Mouse (Mus musculus): ENCODE results near the gene Cacna2d1. TPM values are rescaled to one million over a fixed set of nuclear protein-coding genes. Genes with fewer than 3 reads are reported as not detected.
A peak's percentile ranks its signal among the peaks of the same experiment; 100 is the strongest.

Cacna2d1 gene
- polyA plus RNA-seq, 1 experiment from 2014 or later = 15.0 TPM

GRCm38 (mm10) chr5:15948290-15949037 is 14.0 kb downstream of the Cacna2d1 start:
- no peak overlapping the region for H3K4me3 ChIP-seq
- no peaks in the 10 kb centered on the region for H3K9me3 ChIP-seq
- 87% methylated on average over 6 of the region's 6 CpGs for WGBS
- H3K27me3 ChIP-seq (ENCODE audit: insufficient read depth, poor library complexity, severe bottlenecking) = peaks cover 29% of the 10 kb centered on the region
- no peak for DNase-seq (ENCODE audit: low spot score)
- no peaks in the 10 kb centered on the region for H3K36me3 ChIP-seq
- H3K27ac ChIP-seq = no peak overlapping the region
- no peaks in the 10 kb centered on the region for H3K4me1 ChIP-seq (replicated peaks)

GRCm38 (mm10) chr5:15959760-15960159 is 25.3 kb downstream of the Cacna2d1 start:
- peaks cover 17% of the 10 kb centered on the region for H3K27me3 ChIP-seq (ENCODE audit: insufficient read depth, poor library complexity, severe bottlenecking)
- H3K36me3 ChIP-seq = no peaks in the 10 kb centered on the region
- H3K27ac ChIP-seq = no peak overlapping the region
- no peaks in the 10 kb centered on the region for H3K9me3 ChIP-seq
- WGBS = 84% methylated on average over 1 of the region's 1 CpGs
- H3K4me3 ChIP-seq = no peak overlapping the region
- DNase-seq (ENCODE audit: low spot score) = no peak
- H3K4me1 ChIP-seq (replicated peaks) = no peaks in the 10 kb centered on the region

- Histone ChIP-seq H3K4me3 (no peak overlapping the region), H3K27ac (no peak overlapping the region), H3K36me3 (no peaks in the 10 kb centered on the region), H3K9me3 (no peaks in the 10 kb centered on the region), H3K4me1 (replicated peaks) (no peaks in the 10 kb centered on the region), H3K27me3 (ENCODE audit: insufficient read depth, poor library complexity, severe bottlenecking) (peaks cover 38% of the 10 kb centered on the region)
- no peak for DNase-seq (ENCODE audit: low spot score)
- 95% methylated on average over 2 of the region's 2 CpGs for WGBS
Measured at GRCm38 (mm10) chr5:15961866-15962265, 27.4 kb downstream of the Cacna2d1 start.

- Histone ChIP-seq H3K27me3 (ENCODE audit: insufficient read depth, poor library complexity, severe bottlenecking) (peaks cover 85% of the 10 kb centered on the region), H3K9me3 (no peaks in the 10 kb centered on the region)
Measured at GRCm38 (mm10) chr5:15966888-15967287, 32.4 kb downstream of the Cacna2d1 start.

GRCm38 (mm10) chr5:15971821-15972220 is 37.3 kb downstream of the Cacna2d1 start:
- no peaks in the 10 kb centered on the region for H3K9me3 ChIP-seq
- peak; percentile 22 for DNase-seq (ENCODE audit: low spot score)
- 73% methylated on average over 4 of the region's 4 CpGs for WGBS
- peaks cover 100% of the 10 kb centered on the region for H3K27me3 ChIP-seq (ENCODE audit: insufficient read depth, poor library complexity, severe bottlenecking)
- H3K4me1 ChIP-seq (replicated peaks) = no peaks in the 10 kb centered on the region
- H3K4me3 ChIP-seq = no peak overlapping the region
- no peaks in the 10 kb centered on the region for H3K36me3 ChIP-seq
- H3K27ac ChIP-seq = no peak overlapping the region

More at GRCm38 (mm10) chr5:15966888-15967287, 32.4 kb downstream of the Cacna2d1 start:
- no peak for DNase-seq (ENCODE audit: low spot score)
- Histone ChIP-seq H3K36me3 (no peaks in the 10 kb centered on the region), H3K4me3 (no peak overlapping the region), H3K4me1 (replicated peaks) (no peaks in the 10 kb centered on the region), H3K27ac (no peak overlapping the region)

GRCm38 (mm10) chr5:15972351-15972750 is 37.9 kb downstream of the Cacna2d1 start:
- H3K27ac ChIP-seq = no peak overlapping the region
- H3K27me3 ChIP-seq (ENCODE audit: insufficient read depth, poor library complexity, severe bottlenecking) = peaks cover 100% of the 10 kb centered on the region
- no peak overlapping the region for H3K4me3 ChIP-seq
- 65% methylated on average over 1 of the region's 1 CpGs for WGBS
- no peaks in the 10 kb centered on the region for H3K4me1 ChIP-seq (replicated peaks)
- no peaks in the 10 kb centered on the region for H3K36me3 ChIP-seq
- DNase-seq (ENCODE audit: low spot score) = no peak
- H3K9me3 ChIP-seq = no peaks in the 10 kb centered on the region

- peaks cover 100% of the 10 kb centered on the region for H3K27me3 ChIP-seq (ENCODE audit: insufficient read depth, poor library complexity, severe bottlenecking)
- no peaks in the 10 kb centered on the region for H3K4me1 ChIP-seq (replicated peaks)
- no peaks in the 10 kb centered on the region for H3K36me3 ChIP-seq
- no peaks in the 10 kb centered on the region for H3K9me3 ChIP-seq
- no peak overlapping the region for H3K4me3 ChIP-seq
- no peak overlapping the region for H3K27ac ChIP-seq
- no peak for DNase-seq (ENCODE audit: low spot score)
Measured at GRCm38 (mm10) chr5:15974652-15975051, 40.2 kb downstream of the Cacna2d1 start.

- Histone ChIP-seq H3K4me3 (no peak overlapping the region), H3K36me3 (no peaks in the 10 kb centered on the region), H3K4me1 (replicated peaks) (peaks cover 8% of the 10 kb centered on the region), H3K27me3 (ENCODE audit: insufficient read depth, poor library complexity, severe bottlenecking) (peaks cover 100% of the 10 kb centered on the region), H3K27ac (no peak overlapping the region), H3K9me3 (no peaks in the 10 kb centered on the region)
- 75% methylated on average over 2 of the region's 2 CpGs for whole genome bisulfite sequencing
- DNase-seq (ENCODE audit: low spot score) = no peak
Measured at GRCm38 (mm10) chr5:15979225-15979624, 44.7 kb downstream of the Cacna2d1 start.

GRCm38 (mm10) chr5:15982573-15982972 is 48.1 kb downstream of the Cacna2d1 start:
- Histone ChIP-seq H3K27me3 (ENCODE audit: insufficient read depth, poor library complexity, severe bottlenecking) (peaks cover 91% of the 10 kb centered on the region), H3K27ac (no peak overlapping the region), H3K4me1 (replicated peaks) (peaks cover 23% of the 10 kb centered on the region), H3K9me3 (no peaks in the 10 kb centered on the region), H3K36me3 (no peaks in the 10 kb centered on the region), H3K4me3 (no peak overlapping the region)
- 27% methylated on average over 4 of the region's 4 CpGs for WGBS
- no peak for DNase-seq (ENCODE audit: low spot score)

- Histone ChIP-seq H3K27ac (no peak overlapping the region), H3K36me3 (no peaks in the 10 kb centered on the region), H3K27me3 (ENCODE audit: insufficient read depth, poor library complexity, severe bottlenecking) (peaks cover 91% of the 10 kb centered on the region), H3K4me1 (replicated peaks) (peaks cover 23% of the 10 kb centered on the region), H3K4me3 (no peak overlapping the region), H3K9me3 (no peaks in the 10 kb centered on the region)
- DNase-seq (ENCODE audit: low spot score) = peak; percentile 33
- 14% methylated on average over 5 of the region's 5 CpGs for WGBS
Measured at GRCm38 (mm10) chr5:15983354-15983753, 48.9 kb downstream of the Cacna2d1 start.

GRCm38 (mm10) chr5:15985228-15985858 is 50.9 kb downstream of the Cacna2d1 start:
- H3K27me3 ChIP-seq (ENCODE audit: insufficient read depth, poor library complexity, severe bottlenecking) = peaks cover 91% of the 10 kb centered on the region
- H3K9me3 ChIP-seq = no peaks in the 10 kb centered on the region
- no peak overlapping the region for H3K27ac ChIP-seq
- no peaks in the 10 kb centered on the region for H3K36me3 ChIP-seq
- WGBS = 46% methylated on average over 7 of the region's 7 CpGs
- H3K4me1 ChIP-seq (replicated peaks) = peaks cover 23% of the 10 kb centered on the region
- no peak overlapping the region for H3K4me3 ChIP-seq
- no peak for DNase-seq (ENCODE audit: low spot score)

GRCm38 (mm10) chr5:15985901-15986300 is 51.4 kb downstream of the Cacna2d1 start:
- peak; percentile 86 for DNase-seq (ENCODE audit: low spot score)
- Histone ChIP-seq H3K27ac (no peak overlapping the region), H3K36me3 (no peaks in the 10 kb centered on the region), H3K9me3 (no peaks in the 10 kb centered on the region), H3K27me3 (ENCODE audit: insufficient read depth, poor library complexity, severe bottlenecking) (peaks cover 91% of the 10 kb centered on the region), H3K4me1 (replicated peaks) (peaks cover 23% of the 10 kb centered on the region), H3K4me3 (no peak overlapping the region)
- 18% methylated on average over 4 of the region's 4 CpGs for WGBS

GRCm38 (mm10) chr5:15991428-15992139 is 57.1 kb downstream of the Cacna2d1 start:
- no peak overlapping the region for H3K4me3 ChIP-seq
- WGBS = 69% methylated on average over 12 of the region's 12 CpGs
- H3K27me3 ChIP-seq (ENCODE audit: insufficient read depth, poor library complexity, severe bottlenecking) = peaks cover 99% of the 10 kb centered on the region
- H3K4me1 ChIP-seq (replicated peaks) = peaks cover 12% of the 10 kb centered on the region; the same call in 1 of the 2 replicates
- H3K27ac ChIP-seq = peak overlapping the region; percentile 50; the same call in 1 of the 2 replicates
- H3K9me3 ChIP-seq = no peaks in the 10 kb centered on the region
- H3K36me3 ChIP-seq = no peaks in the 10 kb centered on the region
- no peak for DNase-seq (ENCODE audit: low spot score)
